Comparison of ENCODE assay signal across 8 mouse cellular contexts in genomic region chr16:91463836-91464400, GRCm38 (mm10). TPM values are rescaled to one million over a fixed set of nuclear protein-coding genes. Genes with fewer than 3 reads are reported as not detected.
DNase-seq lines count a peak whose midpoint lies in the region; ATAC-seq and TF ChIP-seq lines count a peak whose summit lies in the region.

No protein-coding gene starts in this region.

- H3K9me3 ChIP-seq in kidney, postnatal 0 days (replicated peaks; ENCODE audit: low read length) = no peaks in the 10 kb centered on the region
- H3K9me3 ChIP-seq in embryonic facial prominence, embryonic 11.5 days (replicated peaks; ENCODE audit: control insufficient read depth, low read length) = no peaks in the 10 kb centered on the region
- no peaks in the 10 kb centered on the region for H3K9me3 ChIP-seq in hindbrain, postnatal 0 days (ENCODE audit: low read length)
- H3K9me3 ChIP-seq in midbrain, embryonic 16.5 days (replicated peaks; ENCODE audit: control insufficient read depth, low read length, poor library complexity, severe bottlenecking) = no peaks in the 10 kb centered on the region

- H3K27me3 ChIP-seq in kidney, postnatal 0 days (ENCODE audit: insufficient read depth, low read length) = no peaks in the 10 kb centered on the region
- H3K27me3 ChIP-seq in embryonic facial prominence, embryonic 11.5 days (ENCODE audit: control insufficient read depth, insufficient read depth, low read length) = no peaks in the 10 kb centered on the region
- no peaks in the 10 kb centered on the region for H3K27me3 ChIP-seq in hindbrain, postnatal 0 days (ENCODE audit: insufficient read depth, low read length)
- no peaks in the 10 kb centered on the region for H3K27me3 ChIP-seq in midbrain, embryonic 16.5 days (ENCODE audit: control insufficient read depth, insufficient read depth, low read depth, low read length)

- peak overlapping the region; percentile 87 for H3K4me2 ChIP-seq in kidney, postnatal 0 days (ENCODE audit: low read length)
- H3K4me2 ChIP-seq in embryonic facial prominence, embryonic 11.5 days (ENCODE audit: low read depth, low read length) = peak overlapping the region; percentile 83
- peak overlapping the region; percentile 62 for H3K4me2 ChIP-seq in hindbrain, postnatal 0 days (ENCODE audit: low read depth, low read length)
- peak overlapping the region; percentile 79 for H3K4me2 ChIP-seq in midbrain, embryonic 16.5 days (ENCODE audit: low read length)

- H3K4me1 ChIP-seq in kidney, postnatal 0 days (replicated peaks; ENCODE audit: insufficient read depth, low read length) = peaks cover 4% of the 10 kb centered on the region
- H3K4me1 ChIP-seq in embryonic facial prominence, embryonic 11.5 days (ENCODE audit: control insufficient read depth, insufficient read depth, low read length) = no peaks in the 10 kb centered on the region
- peaks cover 17% of the 10 kb centered on the region; the same call in 1 of the 2 replicates for H3K4me1 ChIP-seq in hindbrain, postnatal 0 days (ENCODE audit: insufficient read depth, low read length)
- H3K4me1 ChIP-seq in midbrain, embryonic 16.5 days (ENCODE audit: control insufficient read depth, insufficient read depth, low read length) = peaks cover 21% of the 10 kb centered on the region

- DNase-seq in kidney, postnatal 0 days (ENCODE audit: low spot score) = no peak
- no peak for DNase-seq in kidney, postnatal 36 days
- DNase-seq in embryonic facial prominence, embryonic 11.5 days (ENCODE audit: low spot score) = no peak
- DNase-seq in hindbrain, postnatal 0 days (ENCODE audit: low spot score) = no peak
- DNase-seq in spleen, postnatal 4 days (ENCODE audit: low spot score in 2 of 2) = no peak
- no peak for DNase-seq in urinary bladder, postnatal 10 days (ENCODE audit: low spot score)

- TF ChIP-seq CTCF in kidney, postnatal 0 days (IDR thresholded peaks at IDR 0.05; ENCODE audit: low read depth) = no peak
- no peak for TF ChIP-seq CTCF in hindbrain, postnatal 0 days (IDR thresholded peaks at IDR 0.05; ENCODE audit: low read depth)

- 84% methylated on average over 4 of the region's 4 CpGs for WGBS in kidney, postnatal 0 days
- WGBS in embryonic facial prominence, embryonic 11.5 days = 87% methylated on average over 4 of the region's 4 CpGs
- 83% methylated on average over 4 of the region's 4 CpGs for WGBS in hindbrain, postnatal 0 days
- 85% methylated on average over 4 of the region's 4 CpGs for WGBS in midbrain, embryonic 16.5 days

- H3K9ac ChIP-seq in kidney, postnatal 0 days (ENCODE audit: low read depth, low read length) = peak overlapping the region; percentile 43; the same call in 1 of the 2 replicates
- H3K9ac ChIP-seq in embryonic facial prominence, embryonic 11.5 days (replicated peaks; ENCODE audit: low read length) = no peak overlapping the region
- peak overlapping the region; percentile 51 for H3K9ac ChIP-seq in hindbrain, postnatal 0 days (replicated peaks; ENCODE audit: low read length)
- H3K9ac ChIP-seq in midbrain, embryonic 16.5 days (ENCODE audit: low read depth, low read length) = peak overlapping the region; percentile 72

- peak overlapping the region; percentile 52 for H3K4me3 ChIP-seq in kidney, postnatal 0 days (replicated peaks; ENCODE audit: low read depth, low read length)
- peak overlapping the region; percentile 52 for H3K4me3 ChIP-seq in embryonic facial prominence, embryonic 11.5 days (ENCODE audit: low read depth, low read length)
- peak overlapping the region; percentile 47 for H3K4me3 ChIP-seq in hindbrain, postnatal 0 days (ENCODE audit: low read length)
- peak overlapping the region; percentile 68 for H3K4me3 ChIP-seq in midbrain, embryonic 16.5 days (ENCODE audit: low read depth, low read length)

- H3K36me3 ChIP-seq in kidney, postnatal 0 days (ENCODE audit: insufficient read depth, low read length) = no peaks in the 10 kb centered on the region
- no peaks in the 10 kb centered on the region for H3K36me3 ChIP-seq in embryonic facial prominence, embryonic 11.5 days (replicated peaks; ENCODE audit: control insufficient read depth, insufficient read depth, low read depth, low read length)
- no peaks in the 10 kb centered on the region; the same call in 1 of the 2 replicates for H3K36me3 ChIP-seq in hindbrain, postnatal 0 days (ENCODE audit: insufficient read depth, low read length)
- no peaks in the 10 kb centered on the region for H3K36me3 ChIP-seq in midbrain, embryonic 16.5 days (ENCODE audit: control insufficient read depth, insufficient read depth, low read length)

- peak overlapping the region; percentile 58 for H3K27ac ChIP-seq in kidney, postnatal 0 days
- no peak overlapping the region for H3K27ac ChIP-seq in embryonic facial prominence, embryonic 11.5 days (replicated peaks; ENCODE audit: low read depth, low read length)
- peak overlapping the region; percentile 82; the same call in 1 of the 2 replicates for H3K27ac ChIP-seq in hindbrain, postnatal 0 days
- peak overlapping the region; percentile 83; the same call in 1 of the 2 replicates for H3K27ac ChIP-seq in midbrain, embryonic 16.5 days (ENCODE audit: low read length)

- ATAC-seq in kidney, postnatal 0 days (replicated peaks; ENCODE audit: low FRiP score, low read depth) = no peak
- no peak for ATAC-seq in embryonic facial prominence, embryonic 11.5 days (replicated peaks; ENCODE audit: insufficient number of reproducible peaks, low FRiP score, low TSS enrichment, low read depth)
- ATAC-seq in hindbrain, postnatal 0 days = no peak
- no peak for ATAC-seq in midbrain, embryonic 16.5 days
- no peak for ATAC-seq in inflammation-experienced regulatory T-cells, adult 6 months

RNA-seq across cellular contexts. Expression of gene Ifnar1, which starts 21.1 kb away (rescaled TPM):
- polyA plus RNA-seq in kidney, postnatal 0 days (2015; fragmentation: Nextera tagmentation; extraction: Ambion mirVana) = 33.5 and 37.1 TPM in 2 replicates
- 51.5 and 57.4 TPM in 2 replicates for polyA plus RNA-seq in embryonic facial prominence, embryonic 11.5 days (2014; fragmentation: Nextera tagmentation; extraction: Ambion mirVana)
- total RNA-seq in hindbrain, postnatal 0 days (2014; rRNA removed) = 53.1 and 60.5 TPM in 2 replicates
- polyA plus RNA-seq in hindbrain, postnatal 0 days (2015; fragmentation: Nextera tagmentation; extraction: Ambion mirVana) = 33.6 and 34.1 TPM in 2 replicates
- 48.0 and 51.7 TPM in 2 replicates for polyA plus RNA-seq in midbrain, embryonic 16.5 days (2015; fragmentation: Nextera tagmentation; extraction: Ambion mirVana)
- 10 to 100 TPM; 61.2 to 75.3 (median 62.6) TPM for polyA plus RNA-seq in inflammation-experienced regulatory T-cells, adult 6 months (2017; shearing (Covaris generic))

RNA-seq across cellular contexts. Expression of gene Il10rb, which starts 58.0 kb away (rescaled TPM):
- polyA plus RNA-seq in kidney, postnatal 0 days (2015; fragmentation: Nextera tagmentation; extraction: Ambion mirVana) = 44.6 and 46.1 TPM in 2 replicates
- polyA plus RNA-seq in embryonic facial prominence, embryonic 11.5 days (2014; fragmentation: Nextera tagmentation; extraction: Ambion mirVana) = 9.8 and 9.9 TPM in 2 replicates
- total RNA-seq in hindbrain, postnatal 0 days (2014; rRNA removed) = 4.2 and 7.1 TPM in 2 replicates
- polyA plus RNA-seq in hindbrain, postnatal 0 days (2015; fragmentation: Nextera tagmentation; extraction: Ambion mirVana) = 14.6 and 14.8 TPM in 2 replicates
- polyA plus RNA-seq in midbrain, embryonic 16.5 days (2015; fragmentation: Nextera tagmentation; extraction: Ambion mirVana) = 10.4 and 11.1 TPM in 2 replicates
- polyA plus RNA-seq in inflammation-experienced regulatory T-cells, adult 6 months (2017; shearing (Covaris generic)) = 100 to 1,000 TPM in 2 of 3 experiments, 10 to 100 TPM in 1; 95.7 to 124 (median 113) TPM
